ENCODE assay signal across 14 mouse cellular contexts in genomic region chr12:80867083-80867482, GRCm38 (mm10).
DNase-seq lines count a peak whose midpoint lies in the region; ATAC-seq and TF ChIP-seq lines count a peak whose summit lies in the region.
"Had no signal": no experiment of that assay in that cellular context is flagged by ENCODE, and none has a peak within 500 bp of the region (broad histone marks: within the 10 kb centered on the region; RNA-seq: fewer than 3 reads in every experiment).

No protein-coding gene starts in this region.

- ATAC-seq in lung, postnatal 0 days = peak; percentile 73
- ATAC-seq: intestine, embryonic 15.5 days had no signal

- H3K27me3 ChIP-seq in lung, postnatal 0 days (replicated peaks; ENCODE audit: insufficient read depth, low read length) = no peaks in the 10 kb centered on the region
- H3K27me3 ChIP-seq: intestine, embryonic 15.5 days; limb, embryonic 12.5 days; liver, embryonic 15.5 days; midbrain, embryonic 12.5 days had no signal

- WGBS in lung, postnatal 0 days = 50% methylated on average over 3 of the region's 3 CpGs

- H3K4me1 ChIP-seq in brown adipose tissue, adult 24 weeks (ENCODE audit: control insufficient read depth, insufficient read depth, insufficient read length, low read length) = peaks cover 12% of the 10 kb centered on the region; the same call in 1 of the 2 replicates
- H3K4me1 ChIP-seq in lung, postnatal 0 days (ENCODE audit: insufficient read depth, low read depth, low read length) = 0 out of 2 replicates have a peak, but pooled peaks cover 4% of the 10 kb centered on the region
- H3K4me1 ChIP-seq: limb, embryonic 12.5 days had no signal

- H3K4me3 ChIP-seq in gastrocnemius, adult 2 months = no peak overlapping the region
- no peak overlapping the region for H3K4me3 ChIP-seq in brown adipose tissue, adult 24 weeks (ENCODE audit: insufficient read depth, low read depth, low read length)
- no peak overlapping the region for H3K4me3 ChIP-seq in lung, postnatal 0 days (ENCODE audit: low read depth, low read length)
- H3K4me3 ChIP-seq: intestine, embryonic 15.5 days; limb, embryonic 12.5 days; liver, embryonic 15.5 days; midbrain, embryonic 12.5 days had no signal

- peak; percentile 74 for TF ChIP-seq EP300 in lung, postnatal 0 days (IDR thresholded peaks at IDR 0.05)

- no peak overlapping the region for H3K9ac ChIP-seq in lung, postnatal 0 days (replicated peaks; ENCODE audit: low read depth)
- H3K9ac ChIP-seq: intestine, embryonic 15.5 days; limb, embryonic 12.5 days; liver, embryonic 15.5 days; midbrain, embryonic 12.5 days had no signal

- H3K27ac ChIP-seq in gastrocnemius, adult 2 months = peak overlapping the region; percentile 56
- H3K27ac ChIP-seq in brown adipose tissue, adult 24 weeks (replicated peaks; ENCODE audit: low read depth, low read length) = 0 out of 2 replicates have a peak overlapping the region, but pooled peaks have one; percentile 10
- H3K27ac ChIP-seq in lung, postnatal 0 days (ENCODE audit: low read length) = no peak overlapping the region
- H3K27ac ChIP-seq: intestine, embryonic 15.5 days; limb, embryonic 12.5 days; liver, embryonic 15.5 days; midbrain, embryonic 12.5 days had no signal

- TF ChIP-seq CTCF in gastrocnemius, adult 2 months (IDR thresholded peaks at IDR 0.05) = no peak
- no peak; the same call in 1 of the 2 replicates for TF ChIP-seq CTCF in lung, postnatal 0 days (IDR thresholded peaks at IDR 0.05)

- no peak for DNase-seq in gastrocnemius, adult 2 months
- no peak for DNase-seq in gastrocnemius, adult 8-10 months (ENCODE audit: low spot score in 2 of 2)
- peak; percentile 39 for DNase-seq in heart, postnatal 4 days
- DNase-seq in lung, postnatal 0 days (ENCODE audit: low spot score) = peak; percentile 49
- no peak for DNase-seq in layer of hippocampus, adult 11-12 months (ENCODE audit: low spot score)
- no peak for DNase-seq in B cell, adult 2 months
- DNase-seq in cerebellum, postnatal 25 days = no peak
- DNase-seq: cerebellum, adult 8-10 months had no signal

- H3K4me2 ChIP-seq in lung, postnatal 0 days (replicated peaks; ENCODE audit: low read depth, low read length) = no peak overlapping the region
- H3K4me2 ChIP-seq: intestine, embryonic 15.5 days; limb, embryonic 12.5 days; liver, embryonic 15.5 days; midbrain, embryonic 12.5 days had no signal

- intact Hi-C loops in gastrocnemius, adult 2 months (cut with DNase I) = no loop called here

- H3K36me3 ChIP-seq in lung, postnatal 0 days (ENCODE audit: insufficient read depth, low read length) = peaks cover 12% of the 10 kb centered on the region; the same call in 1 of the 2 replicates

- no peaks in the 10 kb centered on the region for H3K9me3 ChIP-seq in lung, postnatal 0 days (ENCODE audit: low read length)
- H3K9me3 ChIP-seq: G1E; intestine, embryonic 15.5 days; limb, embryonic 12.5 days; liver, embryonic 15.5 days; midbrain, embryonic 12.5 days had no signal

Comparison
In these comparisons a context has a peak if more than half of its experiments do, and no peak if none do; other contexts are left out.
1. DNase-seq: peak in heart, postnatal 4 days (single experiment) and lung, postnatal 0 days (single experiment); none in gastrocnemius, adult 2 months (single experiment), gastrocnemius, adult 8-10 months (0 of 2), layer of hippocampus, adult 11-12 months (single experiment), B cell, adult 2 months (0 of 2) and cerebellum, postnatal 25 days (0 of 2).